Mouse (Mus musculus): ENCODE results near the gene Fbf1.

The Fbf1 gene

DNA sequence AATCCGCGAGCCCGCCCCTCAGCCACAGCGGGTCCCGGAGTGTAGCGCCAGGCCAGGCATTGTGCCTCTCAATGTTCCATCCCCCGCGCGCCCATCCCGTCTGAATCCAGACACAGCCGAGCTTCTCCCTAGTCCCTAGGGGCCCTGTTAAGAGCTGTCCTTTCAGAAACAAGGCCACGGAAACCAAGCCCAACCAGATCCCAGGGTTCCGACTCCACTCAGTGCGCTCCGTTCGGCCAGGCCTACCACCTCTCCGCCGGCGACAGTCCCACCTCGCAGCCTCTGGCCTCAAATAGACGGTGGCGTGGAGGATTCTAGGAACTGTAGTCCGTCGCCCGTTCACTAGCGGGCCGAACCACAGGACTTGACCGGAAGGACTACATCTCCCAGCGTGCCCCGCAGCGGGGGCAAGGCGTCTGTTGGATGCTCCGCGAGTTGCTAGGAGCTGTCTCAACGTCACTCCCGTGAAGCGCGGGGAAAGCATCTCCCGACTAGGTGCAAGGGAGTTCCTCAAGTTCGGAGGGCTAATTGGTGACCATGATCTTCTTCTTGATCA lies at the start of gene Fbf1:
Gene Fbf1 (minus strand): TSS at position 283 of the 556 bp plus-strand sequence.
- peak; percentile 97 for DNase-seq

DNA sequence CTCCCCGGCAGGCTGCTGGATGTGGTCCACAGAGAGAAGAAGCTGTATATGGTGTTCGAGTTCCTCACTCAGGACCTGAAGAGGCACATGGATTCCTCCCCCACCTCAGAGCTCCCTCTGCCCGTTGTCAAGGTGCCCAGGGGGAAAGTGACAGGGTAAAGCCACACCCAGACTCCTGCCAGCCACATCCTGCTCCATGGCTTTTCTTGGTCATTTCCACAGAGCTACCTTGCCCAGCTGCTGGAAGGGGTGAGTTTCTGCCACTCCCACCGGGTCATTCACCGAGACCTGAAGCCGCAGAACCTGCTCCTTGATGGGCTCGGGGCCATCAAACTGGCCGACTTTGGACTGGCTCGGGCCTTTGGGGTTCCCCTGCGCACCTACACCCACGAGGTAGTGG lies 48.6 kb upstream of the Fbf1 start:
- DNase-seq, result no peak

DNA sequence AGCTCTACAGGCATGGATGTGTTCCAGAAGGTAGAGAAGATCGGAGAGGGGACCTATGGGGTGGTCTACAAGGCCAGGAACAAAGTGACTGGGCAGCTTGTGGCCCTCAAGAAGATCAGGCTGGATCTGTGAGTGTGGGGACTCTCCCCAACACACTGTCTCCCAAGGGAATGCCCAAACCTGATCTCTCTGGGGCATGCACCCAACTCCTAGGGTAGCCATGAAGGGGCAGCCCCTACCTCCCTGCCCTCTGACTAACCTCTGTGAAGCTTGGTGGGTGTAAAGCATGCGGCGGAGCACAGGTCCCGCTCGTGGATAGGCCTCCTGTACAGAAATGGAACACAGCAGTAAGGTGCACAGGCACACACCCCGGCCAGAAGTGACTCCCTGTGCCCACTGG lies 48.0 kb upstream of the Fbf1 start:
- no peak for DNase-seq

DNA sequence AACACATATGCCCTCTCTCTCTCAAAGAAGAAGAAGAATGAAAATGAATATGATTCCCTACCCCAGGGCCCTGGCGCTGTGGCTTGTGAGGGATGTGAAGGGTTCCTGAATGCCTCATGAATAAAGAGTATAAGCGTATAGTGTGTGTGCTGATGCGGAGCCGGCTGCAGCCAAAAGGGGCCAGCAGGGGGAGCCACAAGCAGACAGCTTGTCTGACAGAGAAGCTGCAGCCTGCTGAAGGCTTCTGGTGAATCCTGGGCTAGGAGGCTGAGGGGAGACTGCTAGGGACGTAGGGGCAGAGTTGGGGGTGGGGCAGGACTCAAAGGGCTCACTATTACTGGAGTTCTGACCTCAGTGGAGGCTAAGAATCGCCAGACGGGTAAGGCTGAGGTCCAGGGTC lies 47.2 kb upstream of the Fbf1 start:
- no peak for DNase-seq

DNA sequence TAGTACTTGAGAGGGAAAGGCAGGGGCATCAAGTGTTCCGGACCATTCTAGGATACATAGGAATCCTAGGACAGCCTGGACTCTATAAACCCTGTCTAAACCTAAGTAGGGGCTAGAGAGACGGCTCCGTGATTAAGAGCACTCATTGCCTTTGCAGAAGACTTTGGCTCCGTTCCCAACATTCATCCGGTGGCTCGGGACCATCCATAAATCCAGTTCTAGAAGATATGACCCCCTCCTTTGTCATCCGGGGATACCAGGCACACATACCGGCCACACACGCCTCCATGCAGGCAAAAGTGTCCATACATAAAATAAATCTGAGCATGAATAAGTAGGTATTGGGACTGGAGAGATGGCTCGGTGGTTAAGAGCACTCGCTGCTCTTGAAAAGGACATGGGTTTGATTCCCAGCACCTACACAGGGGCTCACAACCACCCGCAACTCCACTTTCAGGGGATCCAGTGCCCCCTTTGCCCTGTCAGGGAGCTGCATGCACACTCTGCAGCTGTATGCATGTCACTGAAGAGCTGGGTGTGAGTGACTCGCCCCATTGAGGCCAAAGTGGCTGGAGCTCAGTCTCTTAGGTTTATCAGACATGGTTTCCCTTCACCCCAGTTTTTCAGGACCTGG lies 46.0 kb upstream of the Fbf1 start:
- DNase-seq, result no peak

DNA sequence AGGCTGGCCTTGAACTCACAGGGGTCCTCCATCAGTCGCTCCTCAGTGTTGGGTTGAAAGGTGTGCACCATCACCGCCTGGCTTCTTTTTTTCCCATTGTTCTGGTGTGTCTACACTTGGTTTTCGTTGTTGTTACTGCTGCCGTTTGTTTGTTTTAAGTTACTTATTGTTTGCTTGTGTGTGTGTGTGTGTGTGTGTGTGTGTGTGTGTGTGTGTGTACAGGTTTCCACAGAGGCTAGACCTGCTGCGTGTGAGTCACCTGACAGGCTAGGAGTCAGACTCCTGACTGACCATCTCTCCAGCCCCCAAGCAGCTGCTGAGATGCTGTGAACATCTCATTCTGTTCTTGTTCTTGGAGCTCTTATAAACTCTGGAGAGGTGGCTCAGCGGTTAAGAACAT lies 44.9 kb upstream of the Fbf1 start:
- no peak for DNase-seq

DNA sequence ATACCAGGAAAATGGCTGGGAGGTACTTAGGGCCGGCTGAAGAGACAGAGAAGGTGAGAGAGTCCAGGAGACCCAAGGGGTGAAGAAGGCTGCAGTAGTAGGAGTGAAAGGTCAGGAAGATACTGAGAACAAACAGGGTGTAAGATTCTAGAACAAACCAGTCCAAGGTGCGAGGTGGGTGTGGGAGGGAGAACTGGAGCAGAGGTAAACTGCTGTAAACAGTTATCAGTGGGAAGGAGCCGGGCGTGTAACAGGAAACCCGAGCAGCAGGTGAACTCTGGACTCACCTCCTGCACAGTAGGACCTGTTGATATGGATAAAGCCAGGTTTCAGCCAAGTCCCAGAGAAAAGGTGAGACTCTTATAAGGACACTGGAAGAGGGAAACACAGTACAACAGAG lies 42.7 kb upstream of the Fbf1 start:
- DNase-seq, result no peak

DNA sequence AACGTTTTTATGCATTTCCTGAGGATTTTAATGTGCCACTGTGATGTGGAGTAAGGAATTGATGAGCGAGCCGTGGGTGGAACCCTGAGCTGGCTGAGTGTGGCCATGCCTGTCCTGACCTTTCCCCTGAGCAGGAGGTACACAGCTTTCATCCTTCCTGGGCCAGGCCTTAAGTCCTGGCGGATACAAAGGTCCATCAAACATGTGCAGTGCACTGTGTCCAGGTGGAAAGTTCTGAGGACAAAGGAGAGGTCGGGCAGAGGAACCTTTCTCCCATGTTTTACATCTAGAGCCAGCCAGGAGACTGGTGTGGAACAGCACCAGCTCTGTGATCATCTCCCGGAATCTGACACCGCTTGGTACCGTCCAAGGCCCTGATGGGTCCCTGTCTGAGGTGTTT lies 41.3 kb upstream of the Fbf1 start:
- no peak for DNase-seq

DNA sequence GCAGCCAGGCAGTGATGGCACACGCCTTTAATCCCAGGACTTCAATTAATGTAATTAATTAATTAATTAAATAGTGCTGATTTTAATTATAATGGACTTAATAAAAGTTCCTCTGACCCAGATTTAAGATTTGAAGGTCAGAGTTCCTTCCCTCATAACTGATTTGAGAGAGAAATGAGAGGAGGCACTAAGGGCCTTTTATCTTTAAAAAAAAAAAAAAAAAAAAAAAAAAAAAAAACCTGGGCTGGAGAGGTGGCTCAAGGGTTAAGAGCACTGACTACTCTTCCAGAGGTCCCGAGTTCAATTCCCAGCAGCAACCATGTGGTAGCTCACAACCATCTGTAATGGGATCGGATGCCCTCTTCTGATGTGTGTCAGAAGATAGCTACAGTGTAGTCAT lies 40.7 kb upstream of the Fbf1 start:
- no peak for DNase-seq

DNA sequence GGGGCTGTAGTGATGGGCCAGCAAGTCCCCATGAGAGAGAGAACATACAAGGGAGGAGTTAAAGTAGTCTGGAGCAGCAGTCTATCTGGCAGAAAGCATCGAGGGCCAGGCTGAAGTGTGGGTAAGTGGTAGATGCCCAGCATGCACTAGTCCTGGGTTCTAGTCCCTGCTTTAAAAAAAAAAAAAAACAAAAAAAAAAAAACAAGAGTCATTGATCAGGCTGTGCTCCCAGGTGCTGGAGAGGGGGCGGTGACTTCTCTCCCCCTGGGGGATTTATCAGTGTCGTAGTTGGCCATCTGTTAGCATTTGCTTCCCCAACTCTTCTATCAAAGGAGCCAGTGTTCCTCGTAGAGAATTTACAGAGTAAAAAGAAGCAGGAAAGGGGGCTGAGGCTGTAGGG lies 38.7 kb upstream of the Fbf1 start:
- DNase-seq, result no peak

DNA sequence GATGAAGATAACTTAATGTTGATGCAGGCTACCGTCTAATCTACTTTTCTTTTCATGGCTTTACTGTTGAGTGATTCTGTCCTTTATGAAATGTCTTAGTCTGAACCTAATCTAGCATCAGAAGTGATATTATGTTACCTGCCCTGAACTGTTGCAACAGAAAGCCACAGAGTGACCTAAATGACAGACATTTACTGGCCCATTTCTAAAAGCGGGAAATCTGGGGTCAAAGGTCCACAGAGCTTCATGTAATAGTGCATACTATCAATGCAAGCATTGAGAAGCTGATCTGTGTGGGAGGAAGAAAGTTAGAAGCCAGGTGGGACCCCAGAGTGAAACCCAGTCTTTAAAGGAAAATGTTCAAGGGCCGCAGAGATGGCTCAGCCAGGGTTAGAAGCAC lies 35.2 kb upstream of the Fbf1 start:
- no peak for DNase-seq

DNA sequence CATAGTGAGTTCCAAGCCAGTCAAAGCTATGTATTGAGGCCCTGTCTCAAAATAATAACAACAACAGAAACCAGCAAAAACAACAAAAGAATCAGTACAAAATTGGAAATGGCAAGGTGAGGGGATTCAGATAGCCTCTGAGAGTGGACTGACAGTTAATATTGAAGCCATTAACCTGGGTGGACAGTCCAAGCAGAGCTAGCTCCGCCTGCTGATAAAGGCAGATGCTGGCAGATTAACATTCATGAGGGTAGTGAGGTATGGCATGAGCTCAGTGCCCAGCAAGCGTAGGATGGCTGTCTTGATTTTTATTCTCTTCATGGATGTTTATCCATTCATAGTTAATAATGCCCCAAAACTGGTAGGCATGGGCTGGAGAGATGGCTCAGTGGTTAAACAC lies 33.2 kb upstream of the Fbf1 start:
- no peak for DNase-seq

DNA sequence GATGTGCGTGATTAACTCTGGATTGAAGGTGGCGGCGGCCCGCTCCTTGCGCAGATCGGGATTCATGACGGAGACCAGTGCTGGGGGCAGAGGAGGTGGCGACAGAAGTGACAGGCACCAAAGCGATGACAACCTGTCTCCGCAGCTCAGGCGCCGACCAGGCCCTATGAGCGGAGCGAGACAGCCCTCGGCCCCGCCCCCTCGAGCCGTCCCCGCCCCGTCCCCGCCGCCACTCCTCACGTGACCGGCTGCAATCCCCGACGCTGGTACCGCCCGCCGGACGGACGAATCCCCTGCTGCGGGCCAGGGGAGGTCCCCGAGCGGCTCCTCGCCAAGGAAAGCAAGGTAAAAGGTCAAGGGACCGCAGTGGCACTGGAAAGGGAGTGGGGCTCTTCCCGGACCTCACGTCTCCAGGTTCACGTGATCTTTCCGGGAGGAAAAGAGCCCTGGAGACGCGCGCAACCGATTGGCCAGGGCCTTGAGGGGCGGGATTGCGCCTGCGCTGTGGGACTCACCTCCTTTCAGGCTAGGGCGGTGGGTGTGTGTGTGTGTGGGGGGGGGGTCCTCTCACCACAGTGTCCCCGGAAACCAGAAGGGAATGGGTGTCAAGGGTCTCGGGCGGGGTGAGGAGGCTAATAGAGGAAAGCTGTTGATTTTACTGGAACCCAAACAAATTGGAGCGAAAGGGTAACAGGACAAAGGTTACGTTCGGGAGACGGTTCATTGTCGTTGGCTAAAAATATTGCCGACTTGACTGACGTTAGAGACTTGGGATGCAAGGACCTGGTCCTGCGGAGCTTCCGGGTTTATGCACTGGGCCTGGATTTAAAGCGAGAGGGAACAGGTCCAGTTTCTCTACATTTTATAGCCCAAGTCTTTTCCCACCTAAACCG lies 30.9 kb upstream of the Fbf1 start, which contains the start of the genes Ten1 and Acox1:
Gene Ten1 (plus strand): TSS at position 217 of the 893 bp plus-strand sequence.
Gene Acox1 (minus strand): TSS at position 407 of the 893 bp plus-strand sequence.
- peak; percentile 97 for DNase-seq

DNA sequence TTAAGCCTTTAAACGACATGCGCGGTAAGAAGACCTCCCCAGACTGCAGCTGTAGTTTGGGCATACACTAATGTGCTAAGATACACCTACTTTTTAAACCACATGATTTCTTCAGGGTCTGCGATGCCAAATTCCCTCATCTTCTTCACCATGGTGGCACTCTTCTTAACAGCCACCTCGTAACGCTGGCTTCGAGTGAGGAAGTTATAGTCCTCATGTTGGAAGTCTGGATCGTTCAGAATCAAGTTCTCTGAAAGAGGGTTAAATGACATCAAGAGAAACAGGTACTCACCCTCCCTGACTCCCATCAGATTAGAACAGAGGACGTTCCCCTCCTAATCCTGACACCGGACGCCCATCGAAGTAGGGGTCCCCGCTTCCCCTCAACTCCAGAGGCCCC lies 30.2 kb upstream of the Fbf1 start:
- DNase-seq, result no peak

DNA sequence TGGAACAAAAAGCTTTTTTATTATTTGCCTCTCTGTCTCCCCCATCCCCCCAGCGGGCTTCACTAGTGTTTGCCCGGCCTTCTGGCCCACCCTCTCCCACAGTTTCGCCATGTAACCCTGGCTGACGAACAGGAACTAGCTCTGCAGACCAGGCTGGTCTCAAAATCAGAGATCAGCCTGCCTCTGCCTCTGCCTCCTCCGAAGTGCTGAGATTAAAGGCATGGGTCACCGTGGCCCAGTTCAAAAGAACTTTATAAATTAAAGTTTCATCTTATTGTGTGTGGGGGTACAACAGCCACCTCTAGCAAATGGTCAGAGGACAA lies 29.6 kb upstream of the Fbf1 start:
- DNase-seq, result no peak

DNA sequence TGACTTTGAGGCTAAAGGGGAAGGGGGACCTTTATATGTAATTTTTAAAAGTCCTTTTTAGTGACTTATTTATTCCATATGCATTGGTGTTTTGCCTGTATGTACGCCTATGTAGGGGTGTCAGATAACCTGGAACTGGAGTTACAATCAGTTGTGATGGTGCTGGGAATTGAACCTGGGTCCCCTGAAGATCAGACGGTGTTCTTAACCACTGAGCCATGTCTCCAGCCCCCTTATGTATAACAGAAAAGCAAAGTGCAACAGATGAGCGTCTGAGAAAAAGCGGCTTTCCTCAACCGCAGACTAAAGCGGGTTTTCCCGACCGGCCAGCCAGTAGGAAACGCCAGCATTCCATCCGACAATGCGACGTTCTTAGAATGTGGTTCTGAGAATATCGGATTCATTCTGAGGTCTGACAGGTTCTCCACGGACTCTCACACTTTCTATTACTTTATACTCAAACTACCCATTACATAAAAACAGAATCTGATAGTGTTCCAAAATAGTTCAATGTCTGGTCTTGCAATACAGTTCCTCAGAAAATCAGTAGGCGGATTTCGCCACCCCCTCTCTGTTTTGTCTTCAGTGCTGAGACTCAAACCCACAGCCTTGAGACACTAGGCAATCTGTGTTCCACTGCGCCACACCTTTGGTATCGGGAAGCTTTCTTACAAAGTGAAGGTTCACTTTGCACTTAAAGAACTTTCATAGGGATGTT lies 29.1 kb upstream of the Fbf1 start:
- no peak for DNase-seq

DNA sequence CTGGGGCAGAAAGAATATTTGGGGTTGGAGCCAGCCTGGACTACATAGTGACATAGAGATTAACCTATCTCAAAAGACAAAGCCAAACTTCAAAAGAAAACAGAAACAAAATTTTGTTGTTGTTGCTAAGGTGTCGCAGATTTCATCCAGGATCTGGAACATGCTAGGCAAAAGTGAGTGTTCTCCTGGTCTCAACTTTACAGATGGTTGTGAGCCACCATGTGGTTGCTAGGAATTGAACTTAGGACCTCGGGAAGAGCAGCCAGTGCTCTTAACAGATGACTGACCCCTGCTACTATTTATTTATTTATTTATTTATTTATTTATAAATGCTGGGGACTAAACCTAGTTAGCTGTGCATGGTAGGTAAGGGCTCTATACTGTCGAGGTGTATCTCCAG lies 28.4 kb upstream of the Fbf1 start:
- DNase-seq, result no peak

DNA sequence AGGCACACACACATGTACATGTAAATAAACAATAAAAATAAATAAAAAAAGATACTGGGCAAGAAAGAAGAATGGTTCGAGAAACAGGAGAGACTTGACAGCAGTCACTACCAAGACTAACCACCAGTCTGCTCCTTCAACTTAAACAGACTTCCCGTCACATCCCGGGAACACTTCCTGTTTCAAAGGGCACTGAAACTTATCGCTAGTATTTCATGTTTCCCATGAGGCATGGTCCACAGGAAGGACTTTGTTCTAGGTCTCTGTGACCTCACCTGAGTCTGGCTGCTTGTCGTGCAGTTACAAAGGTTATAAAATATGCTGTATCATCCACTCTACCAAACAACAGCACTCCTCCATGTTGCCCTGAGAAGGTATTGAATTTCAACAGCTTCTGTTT lies 27.3 kb upstream of the Fbf1 start:
- no peak for DNase-seq

DNA sequence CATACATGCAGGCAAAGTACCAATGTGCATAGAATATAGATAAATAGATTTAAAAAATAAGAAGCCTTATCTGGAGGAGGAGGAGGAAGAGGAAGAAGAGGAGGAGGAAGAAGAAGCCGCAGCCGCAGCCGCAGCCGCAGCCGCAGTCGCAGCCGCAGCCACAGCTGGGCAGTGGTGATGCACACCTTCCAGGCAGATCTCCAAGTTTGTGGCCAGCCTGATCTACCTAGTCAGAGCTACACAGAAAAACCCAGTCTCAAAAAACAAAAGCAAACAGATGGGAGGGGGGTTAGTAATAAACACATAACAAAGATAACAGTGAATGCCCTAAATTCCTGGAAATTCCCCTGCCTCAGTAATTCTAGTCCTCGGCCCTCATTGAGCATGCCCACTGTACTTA lies 26.7 kb upstream of the Fbf1 start:
- DNase-seq, result no peak

DNA sequence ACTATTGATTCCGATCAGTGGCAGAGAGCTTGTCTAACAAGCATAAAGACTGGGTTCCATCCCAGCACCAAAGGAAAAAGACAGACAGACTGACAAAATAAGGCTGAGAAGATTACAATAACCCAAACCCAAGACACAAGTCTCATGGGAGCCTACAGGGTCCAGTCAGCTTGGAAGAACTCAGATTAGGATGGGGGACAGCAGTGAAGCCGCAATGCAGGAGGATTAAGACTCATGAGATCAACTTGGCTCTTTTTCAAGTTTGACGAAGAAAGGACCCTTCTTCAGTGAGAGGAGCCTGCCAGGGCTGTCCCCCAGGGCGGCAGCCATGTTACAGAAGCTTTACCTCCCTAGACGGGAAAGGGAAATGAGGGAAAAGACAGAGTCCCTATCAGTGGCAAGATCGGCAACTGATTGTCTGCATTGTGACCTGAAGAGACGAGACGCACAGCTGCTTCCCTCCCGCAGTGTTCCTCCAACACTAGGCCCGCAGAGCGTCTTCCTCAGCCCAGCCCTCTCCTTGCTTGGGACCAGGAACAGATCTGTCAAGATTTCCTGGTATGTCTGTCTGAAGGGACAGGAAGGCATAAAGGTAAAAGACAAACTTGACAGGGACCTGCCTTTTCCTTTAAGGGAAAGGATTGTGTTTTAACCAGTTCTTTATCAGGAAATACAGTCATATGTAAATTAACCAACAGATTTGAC lies 19.4 kb upstream of the Fbf1 start:
- DNase-seq, result no peak

DNA sequence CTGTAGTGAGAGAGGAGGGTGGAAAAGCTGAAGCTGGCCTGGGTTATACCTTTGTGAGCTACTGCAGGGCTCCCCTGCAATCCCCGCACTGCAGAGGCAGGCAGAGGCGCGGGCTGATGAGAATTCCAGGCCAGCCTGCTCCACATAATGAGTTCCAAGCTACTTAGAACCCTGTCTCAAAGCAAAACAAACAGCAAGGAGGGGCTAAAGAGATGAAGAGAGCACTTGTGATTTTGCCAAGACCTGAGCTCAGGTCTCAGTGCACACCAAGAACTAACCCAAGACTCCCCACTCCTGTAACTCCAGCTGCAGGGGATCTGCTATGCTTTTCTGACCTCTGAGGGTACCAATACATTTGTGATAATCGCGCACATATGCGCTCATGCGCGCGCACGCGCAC lies 18.4 kb upstream of the Fbf1 start:
- no peak for DNase-seq

DNA sequence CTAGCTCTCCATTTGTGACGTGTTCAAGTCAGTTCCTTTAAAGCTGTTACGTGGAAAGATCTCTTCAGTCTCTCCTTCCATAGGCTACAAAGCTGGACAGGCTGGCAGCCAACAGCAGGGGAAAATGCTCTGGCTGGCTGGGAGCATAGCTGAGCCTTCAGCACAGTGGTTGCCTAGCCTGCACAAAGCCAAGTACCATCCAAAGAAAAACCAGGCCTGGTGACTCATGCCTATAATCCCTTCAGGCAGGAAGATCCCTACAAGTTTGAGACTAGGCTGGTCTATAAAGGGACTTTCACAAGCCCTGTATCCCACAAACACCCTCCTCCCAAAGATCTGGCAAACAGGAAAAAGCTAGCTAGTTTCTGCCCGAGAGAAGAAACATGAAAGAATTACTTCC lies 17.9 kb upstream of the Fbf1 start:
- no peak for DNase-seq
